Mouse (Mus musculus) myocyte (in vitro differentiated cells): ENCODE results near the gene Tyw5.

Source experiments
- CEBPB ChIP-seq: IDR thresholded peaks from 2 replicates; pipeline ENCODE4 v1.6.1; 2011; ENCODE audit warnings: mild to moderate bottlenecking, moderate library complexity; ENCODE audit not compliant: poor library complexity, insufficient read depth, severe bottlenecking
- E2F4 ChIP-seq: IDR thresholded peaks from one replicate; pipeline ENCODE4 v1.6.1; 2011; ENCODE audit warnings: mild to moderate bottlenecking, control low read depth, moderate library complexity; ENCODE audit not compliant: insufficient read depth
- MAX ChIP-seq: IDR thresholded peaks from one replicate; pipeline ENCODE4 v1.6.1; 2011; ENCODE audit warnings: low read depth, mild to moderate bottlenecking, control low read depth
- MYOD1 ChIP-seq, 3 experiments: IDR thresholded peaks; one replicate each; pipeline ENCODE4 v1.6.1; 2011; ENCODE audit warnings: control low read depth in 2 of 3, low read depth in 2 of 3, mild to moderate bottlenecking in 2 of 3, moderate library complexity in 1 of 3; ENCODE audit not compliant: insufficient read length in 2 of 3, control insufficient read depth in 1 of 3
- MYOG ChIP-seq, 3 experiments: IDR thresholded peaks; one replicate each; pipeline ENCODE4 v1.6.1; 2011; ENCODE audit warnings: control low read depth in 2 of 3, low read depth in 2 of 3, mild to moderate bottlenecking in 2 of 3; ENCODE audit not compliant: insufficient read length in 2 of 3, control insufficient read depth in 1 of 3, insufficient read depth in 1 of 3
- POLR2A ChIP-seq: IDR thresholded peaks from one replicate; pipeline ENCODE4 v1.6.1; 2011; ENCODE audit warnings: low read depth, mild to moderate bottlenecking, control low read depth, moderate library complexity; ENCODE audit not compliant: insufficient read length
- POLR2AphosphoS2 ChIP-seq: IDR thresholded peaks from one replicate; pipeline ENCODE4 v1.6.1; 2011; ENCODE audit warnings: low read depth, control low read depth; ENCODE audit not compliant: insufficient read length
- REST ChIP-seq: IDR thresholded peaks from one replicate; pipeline ENCODE4 v1.6.1; 2011; ENCODE audit warnings: mild to moderate bottlenecking, control low read depth, moderate library complexity; ENCODE audit not compliant: insufficient read depth, insufficient read length
- SRF ChIP-seq: IDR thresholded peaks from one replicate; pipeline ENCODE4 v1.6.1; 2011; ENCODE audit warnings: low read depth; ENCODE audit not compliant: control insufficient read depth, insufficient read length
- TCF12 ChIP-seq: IDR thresholded peaks from one replicate; pipeline ENCODE4 v1.6.1; 2011; ENCODE audit warnings: mild to moderate bottlenecking, control low read depth; ENCODE audit not compliant: poor library complexity, insufficient read depth, severe bottlenecking
- TCF3 ChIP-seq: IDR thresholded peaks from one replicate; pipeline ENCODE4 v1.6.1; 2011; ENCODE audit warnings: low read depth, control low read depth; ENCODE audit not compliant: insufficient read length
- USF1 ChIP-seq: IDR thresholded peaks from one replicate; pipeline ENCODE4 v1.6.1; 2011; ENCODE audit warnings: low read depth, mild to moderate bottlenecking, control low read depth, moderate library complexity

- no peak for TF ChIP-seq POLR2A
- no peak for TF ChIP-seq TCF12
- no peak for TF ChIP-seq SRF
- TF ChIP-seq POLR2AphosphoS2: no peak
- TF ChIP-seq USF1: no peak
- TF ChIP-seq TCF3: no peak
- TF ChIP-seq MAX: no peak
- no peak for TF ChIP-seq MYOD1 (IDR thresholded peaks at IDR 0.05; ENCODE audit: control insufficient read depth in 1 of 3, insufficient read length in 2 of 3, low read depth in 2 of 3)
- TF ChIP-seq E2F4: no peak
- no peak for TF ChIP-seq CEBPB
- no peak for TF ChIP-seq MYOG (IDR thresholded peaks at IDR 0.05; ENCODE audit: control insufficient read depth in 1 of 3, insufficient read depth in 1 of 3, insufficient read length in 2 of 3, low read depth in 2 of 3)
- no peak for TF ChIP-seq REST
These were observed 59.4 kb downstream of the Tyw5 start for GRCm38 (mm10) chr1:57347487-57347886.
